Mouse (Mus musculus): ENCODE data around the gene Mvb12a.

- TF ChIP-seq GATA1 (IDR thresholded peaks at IDR 0.05; ENCODE audit: borderline replicate concordance, low read length) (no peak), POLR2AphosphoS5 (IDR thresholded peaks at IDR 0.05; ENCODE audit: insufficient replicate concordance, low read depth, low read length) (no peak), CTCF (IDR thresholded peaks at IDR 0.05; ENCODE audit: low read depth, low read length) (no peak), TAL1 (conservative IDR thresholded peaks at IDR 0.05; ENCODE audit: low read depth, low read length) (no peak), GATA2 (IDR thresholded peaks at IDR 0.05; ENCODE audit: borderline replicate concordance, low read depth, low read length) (no peak)
Observed at GRCm38 (mm10) chr8:71527162-71527870, 15.4 kb upstream of the Mvb12a start.
